Mouse (Mus musculus) left cerebral cortex, adult 2 months (tissue): ENCODE measurements around the gene Stat6. TPM values are rescaled to one million over a fixed set of nuclear protein-coding genes. Genes with fewer than 3 reads are reported as not detected.
A peak's percentile ranks its signal among the peaks of the same experiment; 100 is the strongest.

Experiments used
- DNase-seq, 2 experiments: peaks; one replicate each; pipeline ENCODE4 v3.0.0; 2021 to 2022; ENCODE audit warnings: low spot score in 2 of 2, mixed read lengths in 1 of 2; ENCODE audit errors: extremely low spot score in 1 of 2
- H3K27ac ChIP-seq: fragments of 200-600 bp; 2 replicates; pipeline ENCODE4 v1.8.1; 2022
- H3K4me3 ChIP-seq: fragments of 200-600 bp; 2 replicates; pipeline ENCODE4 v1.8.1; 2022
- CTCF ChIP-seq: fragments of 200-600 bp; IDR thresholded peaks from 2 replicates; pipeline ENCODE4 v1.8.1; 2022; ENCODE audit warnings: antibody characterized with exemption, mild to moderate bottlenecking, moderate library complexity
- intact Hi-C: fragments of 180-260 bp; cut with DNase I; formaldehyde crosslinking; loops from one replicate; pipeline ENCODE4 v1.15.1; 2025
- total RNA-seq, 2 experiments: library from RNA; stranded (reverse); gene quantifications; 2 replicates each; pipeline ENCODE4 v1.2.3; 2021

Stat6 gene
- total RNA-seq, 2 experiments from 2014 or later = 11.4 to 12.9 TPM

GRCm38 (mm10) chr10:127676691-127677548, 34.1 kb downstream of the Stat6 start:
- Histone ChIP-seq H3K27ac (peak overlapping the region; percentile 89), H3K4me3 (peak overlapping the region; percentile 66)
- intact Hi-C loops = loop anchor here (5.0 kb wide), 1 partner anchor 260 kb away; no protein-coding TSS in a partner anchor
- DNase-seq = peak; percentile 88 to 93
- TF ChIP-seq CTCF = no peak

- intact Hi-C loops = loop anchor here (2.0 to 5.0 kb wide), 2 partner anchors 59 to 260 kb away; no protein-coding TSS in a partner anchor
- H3K27ac ChIP-seq = no peak overlapping the region
- DNase-seq = peak in 1 of 2 experiments; percentile 51
- peak overlapping the region; percentile 66 for H3K4me3 ChIP-seq
- peak; percentile 77 for TF ChIP-seq CTCF
These were observed 35.0 kb downstream of the Stat6 start for GRCm38 (mm10) chr10:127677591-127678336.

DNA sequence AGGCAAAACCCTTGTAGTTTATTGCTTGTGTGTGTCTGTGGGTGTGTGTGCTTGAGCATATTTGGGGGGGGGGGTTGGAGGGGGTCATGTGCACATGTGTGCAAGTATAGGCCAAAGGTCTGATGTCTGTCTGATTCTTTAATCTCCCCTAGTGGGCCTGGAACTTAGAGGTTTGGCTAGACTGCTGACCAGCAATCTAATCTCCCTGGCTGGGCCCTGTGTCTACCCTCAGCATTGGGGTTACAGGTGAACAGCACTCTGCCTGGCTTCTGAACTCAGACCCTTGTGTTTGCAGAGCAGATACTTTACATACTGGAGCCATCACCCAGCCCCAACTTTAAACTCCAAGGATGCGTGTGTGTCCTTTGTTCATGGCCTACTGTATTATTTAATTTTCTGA, 36.4 kb downstream of the Stat6 start:
- no peak for DNase-seq
- Histone ChIP-seq H3K4me3 (no peak overlapping the region), H3K27ac (no peak overlapping the region)
- intact Hi-C loops = loop anchor here (2.0 to 5.0 kb wide), 2 partner anchors 58 to 258 kb away; no protein-coding TSS in a partner anchor
- TF ChIP-seq CTCF = no peak

- intact Hi-C loops = loop anchor here (2.0 to 5.0 kb wide), 2 partner anchors 57 to 257 kb away; no protein-coding TSS in a partner anchor
- H3K27ac ChIP-seq = no peak overlapping the region
- TF ChIP-seq CTCF = no peak
- H3K4me3 ChIP-seq = no peak overlapping the region
- no peak for DNase-seq
These were observed 37.1 kb downstream of the Stat6 start for GRCm38 (mm10) chr10:127679881-127680280.

DNA sequence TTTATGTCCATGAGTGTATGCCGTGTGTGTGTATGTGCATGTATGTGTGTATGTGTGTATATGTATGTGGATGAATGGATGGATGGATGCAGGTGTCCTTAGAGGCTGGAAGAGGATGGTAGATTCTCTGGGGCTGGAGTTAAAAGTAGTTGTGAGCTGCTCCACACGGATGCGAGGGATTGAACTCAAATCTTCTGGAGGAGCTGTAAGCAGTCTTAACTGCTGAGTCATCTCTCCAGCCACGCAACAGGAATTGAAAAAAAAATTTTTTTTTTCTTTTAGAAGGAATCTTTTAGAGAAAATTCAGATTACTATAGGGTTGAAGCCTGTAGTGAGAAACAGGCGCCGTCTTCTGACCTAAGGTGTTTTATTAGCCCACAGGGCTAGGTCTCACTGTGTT, 40.1 kb downstream of the Stat6 start:
- DNase-seq = no peak
- H3K27ac ChIP-seq = no peak overlapping the region
- H3K4me3 ChIP-seq = no peak overlapping the region
- intact Hi-C loops = no loop called here
- no peak for TF ChIP-seq CTCF

DNA sequence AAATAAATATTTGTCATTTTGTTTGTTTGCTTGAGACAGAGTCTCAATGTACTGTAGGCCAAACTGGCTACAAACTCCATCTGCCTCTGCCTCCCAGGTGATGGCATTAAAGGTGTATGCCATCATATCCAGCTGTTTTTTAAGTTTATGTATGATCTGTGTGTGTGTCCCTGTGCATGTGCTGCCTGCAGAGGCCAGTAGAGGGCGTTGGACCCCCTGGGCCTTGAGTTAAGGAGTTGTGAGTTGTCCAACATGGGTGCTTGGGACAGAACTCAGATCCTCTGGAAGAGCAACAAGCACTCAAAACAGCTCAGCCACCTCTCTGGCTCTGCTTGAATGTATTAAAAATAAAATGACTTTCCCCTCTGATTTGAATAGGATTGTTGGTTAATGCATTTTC, 48.3 kb downstream of the Stat6 start:
- peak; percentile 3; the same call in 1 of the 2 replicates for TF ChIP-seq CTCF
- intact Hi-C loops = no loop called here
- no peak for DNase-seq
- no peak overlapping the region for H3K27ac ChIP-seq
- no peak overlapping the region for H3K4me3 ChIP-seq

- no peak for DNase-seq
These were observed 51.9 kb downstream of the Stat6 start for GRCm38 (mm10) chr10:127694636-127695035.

DNA sequence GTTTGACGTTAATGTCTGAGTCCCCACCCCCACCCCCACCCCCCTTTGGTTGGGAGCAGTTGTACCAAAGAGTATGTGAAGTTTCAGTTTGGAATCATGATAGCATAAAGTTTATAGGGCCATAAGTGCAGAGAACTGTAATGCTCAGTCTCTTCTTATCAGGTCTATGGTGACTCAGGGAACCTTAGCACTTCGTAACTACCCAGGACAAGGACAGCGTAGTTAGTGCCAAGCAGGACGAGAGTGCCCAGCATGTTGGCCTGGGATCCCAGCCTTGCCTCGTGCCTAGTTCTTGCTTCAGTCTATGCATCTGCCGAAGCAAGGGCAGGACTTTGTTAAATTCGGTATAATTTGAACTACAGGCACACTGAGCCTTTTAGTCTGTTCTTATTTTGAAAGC, 53.0 kb downstream of the Stat6 start:
- TF ChIP-seq CTCF = no peak
- H3K27ac ChIP-seq = no peak overlapping the region
- no peak overlapping the region for H3K4me3 ChIP-seq
- no peak for DNase-seq
- intact Hi-C loops = loop anchor here (2.0 to 5.0 kb wide), 3 partner anchors 39 to 312 kb away; partner anchors contain the start of gene Hsd17b6

More at GRCm38 (mm10) chr10:127694636-127695035, 51.9 kb downstream of the Stat6 start:
- Histone ChIP-seq H3K4me3 (no peak overlapping the region), H3K27ac (no peak overlapping the region)
- peak; percentile 88 for TF ChIP-seq CTCF
- intact Hi-C loops = loop anchor here (2.0 to 5.0 kb wide), 3 partner anchors 40 to 313 kb away; partner anchors contain the start of gene Hsd17b6

DNA sequence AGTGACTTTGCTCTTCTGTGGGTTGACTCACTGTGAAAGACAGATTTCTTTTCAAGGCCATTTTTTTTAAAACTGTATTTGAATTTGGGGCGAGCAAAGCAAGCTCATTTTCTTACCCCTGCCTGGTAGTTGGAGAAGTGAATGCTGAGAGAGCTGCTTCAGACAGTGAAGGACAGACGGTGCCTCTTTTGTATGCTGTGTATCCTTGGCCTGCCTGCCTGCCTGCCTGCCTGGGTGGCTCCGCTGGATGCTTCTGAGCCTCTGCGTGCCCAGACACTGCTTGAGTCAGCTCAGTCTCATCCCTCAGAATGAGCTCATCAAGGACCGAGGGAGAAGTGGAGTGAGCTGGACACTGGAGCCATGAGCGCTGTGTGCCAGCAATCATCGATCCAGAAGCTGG, 56.2 kb downstream of the Stat6 start:
- DNase-seq = no peak
- Histone ChIP-seq H3K4me3 (no peak overlapping the region), H3K27ac (no peak overlapping the region)
- no peak for TF ChIP-seq CTCF
- intact Hi-C loops = loop anchor here (5.0 kb wide), 1 partner anchor 308 kb away; the partner anchor contains the start of gene Hsd17b6

GRCm38 (mm10) chr10:127703299-127703698, 60.5 kb downstream of the Stat6 start:
- Histone ChIP-seq H3K27ac (no peak overlapping the region), H3K4me3 (no peak overlapping the region)
- intact Hi-C loops = no loop called here
- no peak for DNase-seq
- no peak for TF ChIP-seq CTCF

DNA sequence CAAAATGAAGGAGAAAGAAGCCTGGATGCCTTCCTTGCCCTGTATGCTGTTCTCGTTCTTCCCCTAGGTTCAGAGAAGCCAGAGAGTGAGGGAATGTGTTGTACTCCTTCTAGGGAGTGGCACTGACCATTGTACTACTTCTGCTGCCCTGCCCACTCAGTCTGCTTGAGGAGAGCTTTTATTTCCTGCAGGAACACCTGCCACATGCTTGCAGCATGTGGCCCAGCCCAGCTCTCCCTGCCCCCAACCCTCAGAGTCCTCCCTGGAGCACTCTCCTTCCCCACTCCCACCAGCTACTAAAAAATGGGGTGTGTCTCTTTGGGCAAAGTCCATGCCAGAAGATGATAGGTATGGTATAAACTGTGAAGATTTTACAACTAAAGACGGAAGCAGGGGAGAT, 61.5 kb downstream of the Stat6 start:
- intact Hi-C loops = no loop called here
- TF ChIP-seq CTCF = no peak
- no peak overlapping the region for H3K27ac ChIP-seq
- no peak overlapping the region for H3K4me3 ChIP-seq
- DNase-seq = no peak

DNA sequence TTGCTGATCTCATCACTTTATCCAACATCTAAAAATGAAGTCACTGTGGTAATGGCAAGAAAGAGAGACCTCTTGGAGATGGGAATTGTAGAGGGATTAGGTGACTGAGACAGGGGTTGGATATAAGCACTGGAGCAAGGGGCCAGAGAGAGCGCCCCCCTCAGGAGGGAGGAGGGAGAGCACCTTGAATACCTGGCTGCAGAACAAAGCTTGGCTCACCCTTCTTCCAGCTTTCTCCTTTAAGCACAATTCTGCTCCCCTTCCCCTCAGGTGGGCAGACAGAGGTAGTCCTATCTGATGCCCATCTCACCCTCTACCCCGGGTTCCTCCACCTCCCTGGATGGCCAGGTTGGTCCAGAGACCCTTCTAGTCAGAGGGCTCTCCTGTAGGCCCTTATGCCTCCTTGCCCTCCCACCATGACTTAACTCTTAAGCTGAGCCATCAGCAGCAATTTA, 62.0 kb downstream of the Stat6 start, which contains the start of gene Myo1a:
Gene Myo1a, plus strand, starts transcription at position 405 of the 455 bp plus-strand sequence.
- intact Hi-C loops = no loop called here
- peak; percentile 8 for TF ChIP-seq CTCF
- Histone ChIP-seq H3K4me3 (no peak within 1 kb of the TSS), H3K27ac (no peak within 1 kb of the TSS)
- DNase-seq = no peak
